Mouse (Mus musculus): ENCODE measurements around the gene F8.

F8 gene

GRCm38 (mm10) chrX:75138182-75138581, 244.2 kb downstream of the F8 start:
- DNase-seq (ENCODE audit: low read depth, low spot score): no peak

DNA sequence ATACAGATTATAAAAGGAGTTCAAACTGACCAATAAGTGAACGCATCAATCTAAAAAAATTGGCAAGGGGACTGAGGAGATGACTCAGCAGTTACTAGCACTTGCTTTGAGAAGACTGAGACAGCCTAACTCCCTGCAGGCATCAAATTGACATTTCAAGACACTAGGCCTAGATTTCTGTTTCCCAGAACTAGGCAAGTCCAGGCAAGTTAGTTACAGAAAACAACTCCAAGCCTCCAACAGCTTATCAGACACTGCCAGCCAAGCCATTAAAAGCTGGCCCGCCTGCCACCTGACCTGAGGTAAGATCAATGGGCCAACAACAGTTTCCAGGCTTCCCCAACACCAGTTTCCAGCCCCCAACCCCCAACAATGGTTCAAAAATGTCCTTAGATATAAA, 244.7 kb downstream of the F8 start:
- no peak for DNase-seq (ENCODE audit: low read depth, low spot score)

- no peak for DNase-seq (ENCODE audit: low read depth, low spot score)
Observed at GRCm38 (mm10) chrX:75136938-75137337, 245.5 kb downstream of the F8 start.

GRCm38 (mm10) chrX:75130467-75131160, 251.8 kb downstream of the F8 start, which contains the start of gene Mpp1:
Gene Mpp1, minus strand, starts transcription at chrX:75131016.
- peak; percentile 81 for DNase-seq (ENCODE audit: low read depth, low spot score)

GRCm38 (mm10) chrX:75129474-75129873, 252.9 kb downstream of the F8 start:
- DNase-seq (ENCODE audit: low read depth, low spot score): no peak

DNA sequence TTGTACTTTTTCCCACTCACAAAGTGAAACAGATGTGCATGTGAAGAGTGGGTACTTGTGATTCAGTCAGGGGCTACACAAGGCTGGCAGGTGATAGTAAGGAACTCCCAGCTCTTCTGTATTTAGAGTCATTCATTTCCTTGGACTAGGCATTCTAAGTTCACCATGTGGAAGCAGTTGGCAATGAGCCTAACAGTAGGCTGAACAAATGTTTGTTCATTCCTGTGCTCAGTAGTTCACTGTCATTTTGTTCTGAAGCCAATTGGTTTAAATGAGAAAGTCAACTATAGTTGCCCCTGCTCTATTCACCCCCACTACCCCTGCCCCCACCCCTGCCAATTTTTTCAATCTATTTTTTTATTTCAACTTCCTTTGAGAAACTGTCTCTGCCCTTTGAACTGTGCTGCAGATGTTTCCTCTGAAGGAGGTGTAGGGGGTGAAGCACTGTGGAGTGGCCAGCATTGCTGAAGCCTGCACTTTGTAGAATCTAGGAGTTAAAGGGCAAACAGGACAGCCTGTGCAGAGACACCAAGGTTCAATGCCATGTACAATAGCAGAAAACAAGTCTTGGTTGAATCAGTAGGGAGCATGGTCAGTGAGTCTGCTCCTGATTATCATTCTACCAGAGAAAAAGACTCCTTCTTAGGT, 254.0 kb downstream of the F8 start:
- no peak for DNase-seq (ENCODE audit: low read depth, low spot score)

DNA sequence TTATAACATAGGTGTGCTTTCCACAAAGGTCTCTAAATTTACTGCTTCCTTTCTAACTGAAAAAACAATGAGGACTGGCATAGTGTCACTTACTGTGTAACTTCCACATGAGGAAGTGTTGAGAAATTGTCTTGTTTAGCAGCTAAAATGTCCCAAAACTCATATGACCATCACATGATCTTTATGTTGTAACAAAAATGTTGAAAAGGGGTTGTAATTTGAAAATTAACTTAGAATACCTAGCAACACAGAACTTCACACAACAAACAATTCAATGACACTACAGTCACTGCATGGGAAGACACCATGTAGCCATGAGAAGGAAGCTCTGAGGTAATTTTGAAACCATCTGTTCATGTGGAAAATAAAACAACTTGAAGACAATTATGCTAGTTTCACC, 255.5 kb downstream of the F8 start:
- DNase-seq (ENCODE audit: low read depth, low spot score): no peak

- no peak for DNase-seq (ENCODE audit: low read depth, low spot score)
Observed at GRCm38 (mm10) chrX:75125606-75126005, 256.8 kb downstream of the F8 start.

Measured in c-Kit-negative CD71-positive TER-119-positive erythroid progenitor cells, embryonic 14.5 days (primary cell).